Mouse (Mus musculus) cerebellum, adult 2 months (tissue): ENCODE results near the gene Il17c.

Source experiments
- CTCF ChIP-seq: fragments of 200-500 bp; IDR thresholded peaks from 2 replicates; pipeline ENCODE4 v1.5.1; 2011; ENCODE audit warnings: low read depth, mild to moderate bottlenecking, control low read depth, low read length, moderate library complexity, borderline replicate concordance; ENCODE audit not compliant: insufficient read depth
- POLR2A ChIP-seq: fragments of 200-500 bp; IDR thresholded peaks from 2 replicates; pipeline ENCODE4 v1.6.1; 2011; ENCODE audit warnings: low read length, control low read depth, borderline replicate concordance; ENCODE audit not compliant: insufficient read depth

DNA sequence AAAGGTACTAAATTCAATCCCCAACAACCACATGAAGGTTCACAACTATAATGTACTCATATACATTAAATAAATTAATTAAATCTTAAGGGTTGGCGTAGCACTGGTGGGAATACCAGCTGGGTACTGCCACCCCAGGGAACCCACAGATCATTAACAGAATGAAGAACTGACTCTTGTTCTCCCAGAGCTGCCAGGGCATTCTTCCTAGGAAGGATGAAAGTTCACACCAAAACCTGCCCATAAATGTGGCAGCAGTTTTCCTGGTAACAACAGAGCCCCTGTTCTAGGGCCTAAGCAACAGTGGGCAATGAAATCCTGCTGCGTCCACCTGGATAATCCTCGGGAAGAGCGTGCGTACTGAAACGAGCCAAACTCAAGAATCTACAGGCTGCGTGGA lies 20.5 kb downstream of the Il17c start:
- TF ChIP-seq CTCF (no peak), POLR2A (no peak)
